Mouse (Mus musculus): ENCODE measurements around the gene Lima1. TPM values are rescaled to one million over a fixed set of nuclear protein-coding genes. Genes with fewer than 3 reads are reported as not detected.
"Not testable (repeated sequence)": the region's sequence is repeated elsewhere in the genome, so short reads cannot be mapped to it uniquely, and the experiment has no call there.

Lima1 gene
- total RNA-seq, 2 experiments from 2014 or later, result 2.1 to 6.7 TPM

GRCm38 (mm10) chr15:99846633-99847032, 28.6 kb downstream of the Lima1 start:
- ATAC-seq (replicated peaks; ENCODE audit: low FRiP score, poor library complexity, severe bottlenecking), result no peak

GRCm38 (mm10) chr15:99843856-99844255, 31.4 kb downstream of the Lima1 start:
- ATAC-seq (replicated peaks; ENCODE audit: low FRiP score, poor library complexity, severe bottlenecking), result no peak

- no peak for ATAC-seq (replicated peaks; ENCODE audit: low FRiP score, poor library complexity, severe bottlenecking)
Observed at GRCm38 (mm10) chr15:99839910-99840309, 35.3 kb downstream of the Lima1 start.

GRCm38 (mm10) chr15:99839165-99839840, 36.0 kb downstream of the Lima1 start:
- ATAC-seq (replicated peaks; ENCODE audit: low FRiP score, poor library complexity, severe bottlenecking), result no peak

- no peak for ATAC-seq (replicated peaks; ENCODE audit: low FRiP score, poor library complexity, severe bottlenecking)
Observed at GRCm38 (mm10) chr15:99837561-99837960, 37.7 kb downstream of the Lima1 start.

GRCm38 (mm10) chr15:99835191-99835590, 40.1 kb downstream of the Lima1 start:
- ATAC-seq (replicated peaks; ENCODE audit: low FRiP score, poor library complexity, severe bottlenecking), result no peak

GRCm38 (mm10) chr15:99834681-99835080, 40.6 kb downstream of the Lima1 start:
- no peak for ATAC-seq (replicated peaks; ENCODE audit: low FRiP score, poor library complexity, severe bottlenecking)

GRCm38 (mm10) chr15:99833648-99834454, 41.4 kb downstream of the Lima1 start:
- ATAC-seq (replicated peaks; ENCODE audit: low FRiP score, poor library complexity, severe bottlenecking), result no peak

- no peak for ATAC-seq (replicated peaks; ENCODE audit: low FRiP score, poor library complexity, severe bottlenecking)
Observed at GRCm38 (mm10) chr15:99831535-99831934, 43.7 kb downstream of the Lima1 start.

GRCm38 (mm10) chr15:99828061-99828460, 47.2 kb downstream of the Lima1 start:
- ATAC-seq (replicated peaks; ENCODE audit: low FRiP score, poor library complexity, severe bottlenecking), result no peak

GRCm38 (mm10) chr15:99826210-99826888, 48.9 kb downstream of the Lima1 start:
- ATAC-seq (replicated peaks; ENCODE audit: low FRiP score, poor library complexity, severe bottlenecking), result no peak

- ATAC-seq (replicated peaks; ENCODE audit: low FRiP score, poor library complexity, severe bottlenecking), result no peak
Observed at GRCm38 (mm10) chr15:99825211-99825610, 50.0 kb downstream of the Lima1 start.

- ATAC-seq (replicated peaks; ENCODE audit: low FRiP score, poor library complexity, severe bottlenecking), result no peak
Observed at GRCm38 (mm10) chr15:99823322-99823898, 51.8 kb downstream of the Lima1 start.

- ATAC-seq (replicated peaks; ENCODE audit: low FRiP score, poor library complexity, severe bottlenecking), result not testable (repeated sequence)
Observed at GRCm38 (mm10) chr15:99822501-99822900, 52.8 kb downstream of the Lima1 start.

GRCm38 (mm10) chr15:99819621-99820279, 55.5 kb downstream of the Lima1 start:
- no peak for ATAC-seq (replicated peaks; ENCODE audit: low FRiP score, poor library complexity, severe bottlenecking)

GRCm38 (mm10) chr15:99819109-99819440, 56.2 kb downstream of the Lima1 start:
- no peak for ATAC-seq (replicated peaks; ENCODE audit: low FRiP score, poor library complexity, severe bottlenecking)

- no peak for ATAC-seq (replicated peaks; ENCODE audit: low FRiP score, poor library complexity, severe bottlenecking)
Observed at GRCm38 (mm10) chr15:99818321-99819108, 56.7 kb downstream of the Lima1 start.

GRCm38 (mm10) chr15:99817343-99818235, 57.7 kb downstream of the Lima1 start:
- ATAC-seq (replicated peaks; ENCODE audit: low FRiP score, poor library complexity, severe bottlenecking), result no peak

All from erythroid progenitor cell, adult 5-6 weeks (primary cell).